ENCODE assay signal across 8 mouse cellular contexts in the genomic region with DNA sequence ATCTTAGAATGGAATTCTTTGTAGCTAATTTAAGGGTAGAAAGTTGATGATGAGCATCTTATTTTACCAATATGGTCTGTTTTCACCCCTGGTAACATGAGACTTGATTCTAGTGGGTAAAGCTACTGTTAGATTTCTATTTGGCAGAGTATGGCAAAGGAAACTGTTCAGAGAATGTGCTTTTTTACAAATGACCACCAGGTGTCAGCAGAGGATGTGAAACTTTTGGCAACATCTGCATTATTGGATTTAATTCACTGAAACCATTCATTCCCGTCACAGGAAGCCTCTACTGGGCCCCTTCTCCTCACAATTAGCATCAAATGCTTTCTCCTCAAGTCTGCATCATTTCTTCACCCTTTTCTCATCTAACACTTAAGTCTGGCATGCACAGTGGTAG.
A peak's percentile ranks its signal among the peaks of the same experiment; 100 is the strongest.
DNase-seq lines count a peak whose midpoint lies in the region; ATAC-seq and TF ChIP-seq lines count a peak whose summit lies in the region.

No protein-coding gene starts in this region.

- no peaks in the 10 kb centered on the region for H3K9me3 ChIP-seq in heart, embryonic 10.5 days
- no peaks in the 10 kb centered on the region for H3K9me3 ChIP-seq in midbrain, embryonic 13.5 days
- H3K9me3 ChIP-seq in midbrain, embryonic 15.5 days: no peaks in the 10 kb centered on the region

- TF ChIP-seq POLR2A in heart, adult 2 months (IDR thresholded peaks at IDR 0.05; ENCODE audit: insufficient read depth, low read depth, low read length): no peak
- TF ChIP-seq POLR2A in cortical plate, adult 2 months (IDR thresholded peaks at IDR 0.05; ENCODE audit: extremely low read depth, insufficient read depth, low read length): no peak

- no peaks in the 10 kb centered on the region for H3K27me3 ChIP-seq in heart, adult 2 months (ENCODE audit: control insufficient read depth, insufficient read depth, low read length)
- H3K27me3 ChIP-seq in heart, embryonic 10.5 days (ENCODE audit: insufficient read depth, poor library complexity, severe bottlenecking): no peaks in the 10 kb centered on the region
- no peaks in the 10 kb centered on the region for H3K27me3 ChIP-seq in midbrain, embryonic 13.5 days
- H3K27me3 ChIP-seq in midbrain, embryonic 15.5 days (replicated peaks): no peaks in the 10 kb centered on the region

- peak; percentile 85 for TF ChIP-seq CTCF in heart, adult 2 months (IDR thresholded peaks at IDR 0.05)
- peak; percentile 15; the same call in 1 of the 2 replicates for TF ChIP-seq CTCF in cortical plate, adult 2 months (IDR thresholded peaks at IDR 0.05; ENCODE audit: extremely low read depth, insufficient read depth, low read length)

- no peak overlapping the region for H3K9ac ChIP-seq in heart, adult 2 months (ENCODE audit: low read depth, low read length)
- no peak overlapping the region for H3K9ac ChIP-seq in midbrain, embryonic 13.5 days (replicated peaks)
- no peak overlapping the region for H3K9ac ChIP-seq in midbrain, embryonic 15.5 days

- H3K36me3 ChIP-seq in heart, adult 2 months (ENCODE audit: control insufficient read depth, insufficient read depth, low read length): peaks cover 5% of the 10 kb centered on the region
- H3K36me3 ChIP-seq in heart, embryonic 10.5 days: no peaks in the 10 kb centered on the region
- no peaks in the 10 kb centered on the region for H3K36me3 ChIP-seq in midbrain, embryonic 13.5 days
- H3K36me3 ChIP-seq in midbrain, embryonic 15.5 days (replicated peaks): no peaks in the 10 kb centered on the region

- DNase-seq in heart, adult 2 months: no peak
- DNase-seq in heart, embryonic 10.5 days (ENCODE audit: low spot score): no peak
- DNase-seq in naive thymus-derived CD4-positive, alpha-beta T cell, adult 2 months (ENCODE audit: low read depth): peak; percentile 35
- DNase-seq in gastrocnemius, adult 8-10 months (ENCODE audit: low spot score in 2 of 2): no peak

- 19% methylated on average over 1 of the region's 1 CpGs for WGBS in heart, adult 2 months
- 29% methylated on average over 1 of the region's 1 CpGs for WGBS in heart, embryonic 10.5 days
- 26% methylated on average over 1 of the region's 1 CpGs for WGBS in midbrain, embryonic 13.5 days
- whole genome bisulfite sequencing in midbrain, embryonic 15.5 days: 15% methylated on average over 1 of the region's 1 CpGs

- no peak overlapping the region for H3K27ac ChIP-seq in heart, adult 2 months
- H3K27ac ChIP-seq in heart, embryonic 10.5 days: no peak overlapping the region
- H3K27ac ChIP-seq in midbrain, embryonic 13.5 days: no peak overlapping the region
- no peak overlapping the region for H3K27ac ChIP-seq in midbrain, embryonic 15.5 days
- no peak overlapping the region for H3K27ac ChIP-seq in cortical plate, adult 2 months (ENCODE audit: insufficient read depth, low read length)

- intact Hi-C loops in heart, adult 2 months (cut with DNase I): loop anchor here (2.0 to 10.0 kb wide), 3 partner anchors 91 to 395 kb away; a partner anchor contains a TSS

- H3K4me2 ChIP-seq in midbrain, embryonic 13.5 days (replicated peaks): no peak overlapping the region
- H3K4me2 ChIP-seq in midbrain, embryonic 15.5 days: no peak overlapping the region

- H3K4me1 ChIP-seq in heart, adult 2 months (ENCODE audit: control insufficient read depth, insufficient read depth, low read length): peaks cover 3% of the 10 kb centered on the region
- no peaks in the 10 kb centered on the region for H3K4me1 ChIP-seq in heart, embryonic 10.5 days
- peaks cover 4% of the 10 kb centered on the region; the same call in 1 of the 2 replicates for H3K4me1 ChIP-seq in midbrain, embryonic 13.5 days (replicated peaks)
- H3K4me1 ChIP-seq in midbrain, embryonic 15.5 days: no peaks in the 10 kb centered on the region
- H3K4me1 ChIP-seq in cortical plate, adult 2 months (ENCODE audit: control insufficient read depth, insufficient read depth, low read length): peaks cover 2% of the 10 kb centered on the region; the same call in 1 of the 2 replicates

- no peak overlapping the region for H3K4me3 ChIP-seq in heart, adult 2 months
- H3K4me3 ChIP-seq in heart, embryonic 10.5 days: no peak overlapping the region
- no peak overlapping the region for H3K4me3 ChIP-seq in midbrain, embryonic 13.5 days (replicated peaks)
- no peak overlapping the region for H3K4me3 ChIP-seq in midbrain, embryonic 15.5 days
- H3K4me3 ChIP-seq in cortical plate, adult 2 months (ENCODE audit: insufficient read depth, low read length): no peak overlapping the region

- ATAC-seq in midbrain, embryonic 13.5 days: 0 out of 2 replicates have a peak, but pooled peaks have one; percentile 45
- ATAC-seq in midbrain, embryonic 15.5 days (replicated peaks): no peak
- no peak for ATAC-seq in inflammation-experienced regulatory T-cells, adult 6 months

- TF ChIP-seq EP300 in heart, adult 2 months (IDR thresholded peaks at IDR 0.05; ENCODE audit: insufficient read depth, low read depth, low read length): no peak

- no peaks in the 10 kb centered on the region for H3K79me2 ChIP-seq in heart, adult 2 months (replicated peaks; ENCODE audit: control insufficient read depth, insufficient read depth, low read length)
